Mouse (Mus musculus): ENCODE data around the gene Kirrel. TPM values are rescaled to one million over a fixed set of nuclear protein-coding genes. Genes with fewer than 3 reads are reported as not detected.

Kirrel gene
- polyA plus RNA-seq, 1 experiment from 2014 or later = 6.5 TPM

DNA sequence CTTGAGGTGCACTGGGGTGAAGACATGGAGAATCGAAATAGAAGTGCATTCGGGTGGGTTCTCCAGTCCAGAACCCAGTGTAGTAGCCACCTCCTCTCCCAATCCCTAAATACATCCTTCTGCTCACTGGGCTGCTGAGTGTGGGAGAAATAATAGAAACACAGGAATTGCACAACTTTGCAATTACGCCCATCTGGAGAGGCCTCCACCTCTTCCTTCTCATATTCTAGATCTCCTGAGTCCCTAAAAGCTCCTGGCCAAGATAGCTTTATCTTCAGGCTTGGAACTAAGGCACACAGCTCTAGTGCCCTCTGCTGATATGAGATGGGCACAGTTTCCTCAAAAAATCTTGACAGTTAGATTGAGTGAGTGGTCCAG is 880 bp upstream of the Kirrel start:
- no peak overlapping the region for H3K9ac ChIP-seq
- no peak for ATAC-seq (ENCODE audit: low FRiP score, low read depth)
- H3K9me3 ChIP-seq = no peaks in the 10 kb centered on the region
- 0 out of 2 replicates have a peak overlapping the region, but pooled peaks have one; percentile 55 for H3K4me3 ChIP-seq
- H3K4me1 ChIP-seq (replicated peaks) = peaks cover 37% of the 10 kb centered on the region
- no peaks in the 10 kb centered on the region for H3K36me3 ChIP-seq
- 61% methylated on average over 3 of the region's 3 CpGs for WGBS
- H3K27me3 ChIP-seq = no peaks in the 10 kb centered on the region
- H3K4me2 ChIP-seq = peak overlapping the region; percentile 75
- H3K27ac ChIP-seq (replicated peaks) = peak overlapping the region; percentile 80

DNA sequence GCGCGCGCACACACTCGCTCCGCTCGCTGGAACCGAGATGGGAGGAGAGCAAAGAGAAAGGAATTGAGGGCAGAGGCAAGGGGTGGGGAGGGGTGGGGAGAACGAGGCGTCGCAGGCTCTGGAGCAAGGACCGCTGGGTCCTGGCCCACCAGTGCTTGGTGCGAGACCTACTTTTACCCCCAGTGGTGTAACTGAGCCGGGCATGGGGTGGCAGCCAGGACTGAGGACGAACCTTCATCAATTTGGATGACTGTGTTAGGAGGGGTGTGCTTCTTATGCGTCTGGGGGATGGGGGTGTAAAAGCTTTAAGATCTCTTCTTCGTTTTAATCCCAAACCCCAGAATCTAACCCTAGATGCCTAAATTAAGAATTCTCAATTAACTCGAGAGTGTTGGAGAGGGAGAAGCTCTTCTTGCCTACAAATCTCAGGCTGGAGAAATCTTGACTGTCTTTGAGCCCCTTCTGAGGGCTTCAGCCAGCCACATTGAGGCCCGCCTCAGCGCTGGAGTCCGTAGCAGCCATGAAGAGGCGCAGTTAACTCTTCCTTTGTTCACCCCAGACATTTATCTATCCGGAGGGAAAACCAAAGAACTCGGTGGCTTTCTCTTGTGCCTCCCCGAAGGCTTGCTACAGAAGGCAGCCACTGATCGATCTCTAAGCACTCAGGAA is 356 bp upstream of the Kirrel start:
- peak overlapping the region; percentile 55 for H3K4me3 ChIP-seq
- peak overlapping the region; percentile 45 for H3K9ac ChIP-seq
- H3K27ac ChIP-seq (replicated peaks) = peak overlapping the region; percentile 80
- no peak for ATAC-seq (ENCODE audit: low FRiP score, low read depth)
- 2% methylated on average over 19 of the region's 25 CpGs for WGBS
- no peaks in the 10 kb centered on the region for H3K27me3 ChIP-seq
- H3K4me1 ChIP-seq (replicated peaks) = peaks cover 42% of the 10 kb centered on the region
- H3K36me3 ChIP-seq = no peaks in the 10 kb centered on the region
- peak overlapping the region; percentile 75 for H3K4me2 ChIP-seq
- H3K9me3 ChIP-seq = no peaks in the 10 kb centered on the region

DNA sequence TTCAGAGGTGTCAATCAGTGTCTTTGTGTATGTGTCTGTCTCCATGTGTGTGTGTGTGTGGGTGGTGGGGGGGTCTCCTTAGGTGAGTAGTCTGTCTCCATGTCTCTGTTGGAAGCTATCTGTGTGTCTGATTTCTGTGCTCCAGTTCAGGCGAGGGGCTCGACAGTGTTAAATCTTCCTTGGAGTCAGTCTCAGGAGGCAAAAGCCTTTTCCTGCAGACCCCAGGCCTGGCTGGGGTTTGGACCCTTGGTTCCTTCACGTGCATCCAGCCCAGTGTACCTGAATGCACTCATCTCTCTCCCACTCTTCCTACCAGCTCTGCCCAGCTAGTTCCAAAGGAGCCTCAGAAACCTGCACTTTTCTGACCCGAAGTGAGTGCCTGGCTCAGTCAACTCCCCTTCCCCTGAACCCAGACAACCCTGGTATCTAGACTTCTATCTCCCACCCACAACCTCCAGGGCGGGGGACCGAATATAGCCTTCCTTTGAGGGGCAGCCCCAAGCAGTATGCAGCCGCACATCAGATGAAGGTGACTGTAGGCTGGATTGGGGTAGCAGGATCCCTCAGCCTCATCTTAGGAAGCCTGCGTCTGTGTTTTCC is 961 bp downstream of the Kirrel start:
- Histone ChIP-seq H3K4me1 (replicated peaks) (peaks cover 55% of the 10 kb centered on the region), H3K27ac (replicated peaks) (peak overlapping the region; percentile 80), H3K36me3 (no peaks in the 10 kb centered on the region), H3K4me2 (peak overlapping the region; percentile 75), H3K9ac (peak overlapping the region; percentile 45), H3K27me3 (no peaks in the 10 kb centered on the region), H3K4me3 (peak overlapping the region; percentile 55), H3K9me3 (no peaks in the 10 kb centered on the region)
- under 1% methylated on average over 8 of the region's 8 CpGs for WGBS
- no peak for ATAC-seq (ENCODE audit: low FRiP score, low read depth)

DNA sequence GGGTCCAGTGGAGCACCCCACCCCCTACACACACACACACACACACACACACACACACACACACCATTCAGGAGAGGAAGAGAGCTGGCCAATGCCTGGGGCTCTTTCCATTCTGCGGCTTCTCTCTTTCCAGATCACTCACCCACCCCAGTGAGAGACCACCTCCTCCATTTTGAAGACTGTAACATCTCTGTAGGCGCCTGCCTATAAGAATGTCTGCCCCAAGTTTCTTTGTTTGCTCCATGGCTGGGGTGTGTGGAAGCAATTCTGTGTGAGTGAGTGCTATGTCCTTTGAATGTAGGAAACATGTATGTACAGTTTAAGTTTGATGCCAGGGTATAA is 1.5 kb downstream of the Kirrel start:
- no peak for ATAC-seq (ENCODE audit: low FRiP score, low read depth)
- Histone ChIP-seq H3K9ac (peak overlapping the region; percentile 45), H3K4me2 (peak overlapping the region; percentile 75), H3K4me1 (replicated peaks) (peaks cover 61% of the 10 kb centered on the region), H3K36me3 (no peaks in the 10 kb centered on the region), H3K4me3 (peak overlapping the region; percentile 55), H3K9me3 (no peaks in the 10 kb centered on the region), H3K27ac (replicated peaks) (peak overlapping the region; percentile 80), H3K27me3 (no peaks in the 10 kb centered on the region)
- WGBS = 7% methylated on average over 2 of the region's 2 CpGs

DNA sequence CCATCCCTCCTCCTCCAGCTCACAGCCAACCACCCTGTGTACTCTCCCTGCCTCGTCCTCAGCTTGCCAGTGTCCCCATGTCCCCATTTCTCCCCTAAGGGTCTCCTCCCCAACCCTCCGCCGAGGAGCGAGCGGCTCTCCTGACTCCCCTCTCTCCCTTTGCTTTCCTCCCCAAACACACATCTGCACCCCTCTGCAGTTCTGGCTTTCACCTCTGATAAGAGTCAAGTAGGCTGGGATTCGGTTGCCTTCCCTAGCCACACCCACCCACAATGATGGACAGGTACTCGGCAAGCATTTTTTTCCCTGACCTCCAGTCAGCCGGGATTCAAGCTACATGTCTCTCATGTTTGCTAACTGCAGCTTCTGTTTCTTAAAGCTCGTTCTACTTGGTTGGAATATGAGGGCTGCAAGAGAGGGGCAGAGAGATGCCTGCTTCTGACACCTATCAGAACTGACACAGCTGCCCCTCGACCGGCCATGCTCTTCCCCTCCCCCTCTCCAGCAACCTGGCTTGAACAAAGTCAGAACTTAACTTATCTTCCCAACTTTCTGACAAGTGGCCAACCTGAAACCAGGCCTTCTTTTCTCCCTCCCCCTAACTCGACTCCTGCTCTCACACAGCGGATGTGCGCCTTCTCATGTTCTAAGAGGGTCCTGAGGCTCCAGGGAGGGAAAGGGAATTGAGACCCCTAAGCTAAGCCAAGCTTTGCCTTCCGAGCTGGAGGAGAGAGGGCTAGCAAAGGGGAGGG is 2.0 kb downstream of the Kirrel start:
- H3K4me1 ChIP-seq (replicated peaks) = peaks cover 66% of the 10 kb centered on the region
- no peaks in the 10 kb centered on the region for H3K27me3 ChIP-seq
- H3K27ac ChIP-seq (replicated peaks) = peak overlapping the region; percentile 80
- H3K36me3 ChIP-seq = no peaks in the 10 kb centered on the region
- no peaks in the 10 kb centered on the region for H3K9me3 ChIP-seq
- peak overlapping the region; percentile 75 for H3K4me2 ChIP-seq
- ATAC-seq (ENCODE audit: low FRiP score, low read depth) = peak; percentile 33; the same call in 1 of the 2 replicates
- H3K4me3 ChIP-seq = peak overlapping the region; percentile 55
- 3% methylated on average over 15 of the region's 15 CpGs for WGBS
- peak overlapping the region; percentile 45 for H3K9ac ChIP-seq

DNA sequence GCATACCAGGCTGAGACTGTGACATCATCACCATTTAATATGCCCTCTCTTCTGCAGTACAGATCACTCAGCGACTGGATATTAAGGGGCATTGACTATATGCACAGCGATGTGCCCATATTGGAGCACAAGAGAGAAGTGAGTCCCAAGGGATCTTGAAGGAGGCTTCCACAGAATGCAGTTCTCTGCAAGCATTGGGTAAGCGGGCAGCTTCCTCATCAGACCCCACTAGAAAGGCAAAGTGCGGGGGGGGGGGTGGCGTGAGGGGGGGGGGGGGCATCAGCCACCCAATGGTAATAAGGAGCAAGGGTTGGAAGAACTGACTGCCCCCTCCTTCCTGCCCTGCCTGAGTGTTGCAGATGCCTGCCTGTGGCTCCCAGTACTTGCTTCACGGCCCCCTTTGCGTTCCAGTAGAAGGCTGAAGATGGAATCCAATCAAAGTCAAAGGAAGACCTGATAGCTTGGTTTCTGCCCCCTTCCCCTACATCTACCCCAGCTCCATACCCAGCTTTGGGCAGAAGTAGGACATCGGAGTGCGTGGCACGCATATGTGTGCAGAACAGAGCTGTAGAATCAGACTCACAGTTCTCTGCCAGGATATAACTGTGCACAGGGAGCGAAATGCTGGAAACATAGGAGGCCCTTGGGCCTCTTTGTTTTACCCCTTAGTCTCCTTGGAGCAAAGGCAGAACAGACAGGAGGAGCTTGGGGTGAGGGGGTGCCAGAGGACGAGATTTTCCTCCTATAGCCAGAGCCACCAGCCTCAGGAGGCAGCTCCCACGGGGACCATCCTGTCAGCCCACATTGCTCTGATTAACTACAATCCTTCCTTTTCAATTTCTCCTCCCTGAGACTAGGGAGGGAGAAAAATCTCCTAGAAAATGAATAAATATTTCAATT is 3.1 kb downstream of the Kirrel start:
- 21% methylated on average over 13 of the region's 13 CpGs for WGBS
- H3K9me3 ChIP-seq = no peaks in the 10 kb centered on the region
- ATAC-seq (ENCODE audit: low FRiP score, low read depth) = no peak

DNA sequence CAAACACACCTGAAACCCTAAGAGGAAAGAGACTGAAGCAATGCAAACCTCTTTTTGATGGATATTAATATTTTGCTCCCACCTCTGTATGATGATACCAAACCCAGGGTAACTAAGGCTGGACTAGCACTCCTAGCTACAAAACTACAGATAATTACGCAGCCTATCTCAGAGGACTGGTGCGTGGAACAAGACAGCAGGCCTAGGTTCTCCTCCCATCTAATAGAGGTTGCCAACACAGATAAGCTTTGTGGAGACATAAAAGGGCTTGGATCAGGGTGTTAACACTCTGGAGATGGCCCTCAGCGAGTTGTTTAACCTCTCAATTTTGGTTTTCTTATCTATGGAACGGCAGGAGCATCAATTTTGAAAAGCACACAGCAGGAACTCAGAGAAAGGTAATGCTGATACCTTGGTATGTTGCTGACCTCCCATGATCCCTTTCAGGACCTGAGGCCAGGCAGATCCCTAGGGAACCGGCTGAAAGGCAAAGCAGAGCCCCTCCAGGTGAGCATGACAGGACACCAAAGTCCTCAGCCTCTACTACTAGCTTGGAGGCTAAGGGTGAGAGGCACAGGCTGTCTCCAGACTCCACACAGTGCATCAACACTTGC is 5.0 kb downstream of the Kirrel start:
- no peak overlapping the region for H3K27ac ChIP-seq (replicated peaks)
- no peaks in the 10 kb centered on the region for H3K27me3 ChIP-seq
- no peaks in the 10 kb centered on the region for H3K9me3 ChIP-seq
- ATAC-seq (ENCODE audit: low FRiP score, low read depth) = no peak
- peaks cover 83% of the 10 kb centered on the region for H3K4me1 ChIP-seq (replicated peaks)
- no peak overlapping the region for H3K9ac ChIP-seq
- H3K4me3 ChIP-seq = no peak overlapping the region
- WGBS = 57% methylated on average over 5 of the region's 5 CpGs
- peak overlapping the region; percentile 75 for H3K4me2 ChIP-seq
- H3K36me3 ChIP-seq = no peaks in the 10 kb centered on the region

More for the DNA sequence above, 3.1 kb downstream of the Kirrel start:
- H3K27ac ChIP-seq (replicated peaks) = peak overlapping the region; percentile 80
- no peaks in the 10 kb centered on the region for H3K36me3 ChIP-seq
- peak overlapping the region; percentile 55 for H3K4me3 ChIP-seq
- H3K27me3 ChIP-seq = no peaks in the 10 kb centered on the region
- peak overlapping the region; percentile 75 for H3K4me2 ChIP-seq
- peaks cover 71% of the 10 kb centered on the region for H3K4me1 ChIP-seq (replicated peaks)
- peak overlapping the region; percentile 45 for H3K9ac ChIP-seq

DNA sequence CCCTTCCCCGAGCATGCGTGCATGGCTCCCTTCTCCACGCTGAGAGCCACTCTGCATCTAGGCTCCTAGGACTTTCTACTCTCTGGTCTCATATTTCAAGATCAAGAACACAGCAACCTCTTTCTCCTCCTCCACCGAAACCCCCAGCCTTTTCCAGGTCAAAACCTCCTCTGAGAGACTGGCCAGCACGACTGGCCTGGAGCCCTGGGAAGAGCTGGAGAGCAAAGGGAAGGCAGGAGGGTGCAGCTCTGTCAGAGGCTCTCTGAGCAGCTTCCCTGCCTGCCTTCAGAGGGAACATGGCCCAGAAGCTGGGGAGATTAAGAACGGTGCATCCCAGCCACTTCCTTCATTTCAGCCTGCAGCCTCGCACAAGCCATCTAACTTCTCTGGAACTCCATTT is 5.8 kb downstream of the Kirrel start:
- WGBS = 68% methylated on average over 7 of the region's 7 CpGs
- peaks cover 91% of the 10 kb centered on the region for H3K4me1 ChIP-seq (replicated peaks)
- no peaks in the 10 kb centered on the region for H3K36me3 ChIP-seq
- H3K27me3 ChIP-seq = no peaks in the 10 kb centered on the region
- peak overlapping the region; percentile 75; the same call in 1 of the 2 replicates for H3K4me2 ChIP-seq
- no peaks in the 10 kb centered on the region for H3K9me3 ChIP-seq
- H3K4me3 ChIP-seq = no peak overlapping the region
- H3K27ac ChIP-seq (replicated peaks) = no peak overlapping the region
- no peak overlapping the region for H3K9ac ChIP-seq
- ATAC-seq (ENCODE audit: low FRiP score, low read depth) = no peak

DNA sequence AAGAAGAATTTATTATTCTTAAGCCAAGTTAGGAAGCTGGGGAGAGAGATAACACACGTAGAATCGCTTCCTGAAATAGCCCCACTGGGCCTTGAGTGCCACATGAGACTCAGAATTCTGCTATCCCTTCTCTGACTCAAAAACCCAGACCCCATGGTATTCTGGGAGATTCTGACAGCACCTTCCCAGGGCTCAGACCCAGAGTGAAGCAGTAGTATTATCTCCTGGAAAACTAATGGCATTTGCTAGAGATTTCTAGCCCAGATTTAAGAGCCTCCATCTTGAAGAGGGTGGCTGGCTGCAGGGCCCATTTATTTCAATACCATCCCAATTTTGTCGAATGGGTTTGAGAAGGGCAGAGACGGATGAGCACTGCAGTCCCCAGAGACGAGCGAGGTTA is 6.9 kb downstream of the Kirrel start:
- Histone ChIP-seq H3K4me3 (no peak overlapping the region), H3K9ac (no peak overlapping the region), H3K27ac (replicated peaks) (0 out of 2 replicates have a peak overlapping the region, but pooled peaks have one; percentile 53), H3K27me3 (no peaks in the 10 kb centered on the region), H3K4me2 (0 out of 2 replicates have a peak overlapping the region, but pooled peaks have one; percentile 2), H3K9me3 (no peaks in the 10 kb centered on the region), H3K36me3 (no peaks in the 10 kb centered on the region), H3K4me1 (replicated peaks) (peaks cover 86% of the 10 kb centered on the region)
- no peak for ATAC-seq (ENCODE audit: low FRiP score, low read depth)
- 64% methylated on average over 6 of the region's 6 CpGs for WGBS

DNA sequence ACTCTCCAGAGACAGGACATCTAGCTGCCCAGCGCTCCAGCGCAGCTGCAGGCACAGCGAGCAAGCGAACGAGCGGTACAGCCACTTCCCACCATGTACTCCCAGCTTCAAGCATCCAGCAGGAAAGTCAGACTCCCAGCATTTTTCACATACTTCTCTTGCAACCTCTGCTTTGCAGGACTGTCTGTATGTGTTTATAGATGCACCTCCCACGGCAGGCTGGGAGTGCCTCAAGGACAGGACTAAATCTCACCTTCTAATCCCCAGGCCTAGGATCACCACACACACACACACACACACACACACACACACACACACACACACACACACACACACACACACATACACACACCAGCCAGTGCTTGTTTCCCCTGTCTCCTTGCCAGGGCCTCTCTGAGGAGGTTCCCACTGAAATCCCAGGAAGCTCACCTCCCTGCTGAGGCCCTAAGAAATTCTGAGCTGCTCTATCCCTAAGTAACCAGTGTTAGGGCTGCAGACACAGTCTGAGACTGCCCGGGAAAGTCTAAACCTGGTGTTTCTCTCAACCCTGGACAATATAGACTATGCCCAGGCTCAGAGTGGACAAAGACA is 9.2 kb downstream of the Kirrel start:
- no peak for ATAC-seq (ENCODE audit: low FRiP score, low read depth)
- no peaks in the 10 kb centered on the region for H3K9me3 ChIP-seq
- H3K4me3 ChIP-seq = no peak overlapping the region
- H3K9ac ChIP-seq = 0 out of 2 replicates have a peak overlapping the region, but pooled peaks have one; percentile 25
- no peaks in the 10 kb centered on the region for H3K27me3 ChIP-seq
- H3K4me2 ChIP-seq = 0 out of 2 replicates have a peak overlapping the region, but pooled peaks have one; percentile 24
- peak overlapping the region; percentile 56 for H3K27ac ChIP-seq (replicated peaks)
- WGBS = 27% methylated on average over 8 of the region's 8 CpGs
- no peaks in the 10 kb centered on the region for H3K36me3 ChIP-seq
- peaks cover 86% of the 10 kb centered on the region for H3K4me1 ChIP-seq (replicated peaks)
